Mouse (Mus musculus) gastrocnemius, adult 18-20 months (tissue): ENCODE results near the gene Ncapd3. TPM values are rescaled to one million over a fixed set of nuclear protein-coding genes. Genes with fewer than 3 reads are reported as not detected.

ENCODE experiments used
- DNase-seq: peaks from one replicate; pipeline ENCODE4 v3.0.0; 2021; ENCODE audit warnings: low spot score
- total RNA-seq, 2 experiments: library from RNA; stranded (reverse); gene quantifications; 2 replicates each; pipeline ENCODE4 v1.2.3; 2021

Ncapd3 gene
- total RNA-seq, 2 experiments from 2014 or later: 5.7 to 5.8 TPM

DNA sequence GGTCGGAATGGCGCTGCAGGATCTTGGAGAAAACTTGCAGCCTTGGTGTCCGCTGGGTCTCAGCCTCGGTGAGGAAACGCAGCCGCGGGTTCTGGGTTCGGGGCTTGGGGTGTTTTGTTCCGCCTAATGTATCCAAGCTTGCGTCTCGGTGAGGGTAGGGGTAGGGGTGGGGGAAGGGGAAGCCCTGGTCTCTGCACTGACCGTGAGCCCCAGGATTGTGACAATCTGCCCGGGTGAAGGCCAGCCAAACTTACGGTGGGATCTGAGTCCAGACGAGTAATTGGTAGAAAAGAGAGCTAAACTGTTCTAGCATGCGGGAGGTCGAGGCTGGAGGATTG, 757 bp downstream of the Ncapd3 start:
- DNase-seq: no peak

DNA sequence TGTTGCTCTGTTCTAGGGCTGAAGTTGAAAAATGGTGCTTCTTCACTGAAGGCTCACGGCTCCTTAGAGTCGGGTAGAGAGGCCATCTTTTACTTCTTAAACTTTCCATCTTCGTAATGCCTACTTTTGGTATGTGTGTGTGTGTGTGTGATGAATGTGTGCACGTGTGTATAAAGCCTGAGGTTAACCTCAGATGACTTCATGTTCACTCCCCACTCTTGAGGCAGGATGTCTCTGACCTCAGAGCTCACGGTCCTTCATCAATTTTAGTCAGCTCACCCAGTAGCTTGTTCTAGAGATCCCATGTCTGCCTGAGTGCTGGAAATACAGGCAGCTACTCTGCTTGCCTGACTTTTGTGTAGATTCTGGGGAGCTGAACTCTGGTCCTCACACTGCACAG, 13.9 kb downstream of the Ncapd3 start:
- DNase-seq: no peak

DNA sequence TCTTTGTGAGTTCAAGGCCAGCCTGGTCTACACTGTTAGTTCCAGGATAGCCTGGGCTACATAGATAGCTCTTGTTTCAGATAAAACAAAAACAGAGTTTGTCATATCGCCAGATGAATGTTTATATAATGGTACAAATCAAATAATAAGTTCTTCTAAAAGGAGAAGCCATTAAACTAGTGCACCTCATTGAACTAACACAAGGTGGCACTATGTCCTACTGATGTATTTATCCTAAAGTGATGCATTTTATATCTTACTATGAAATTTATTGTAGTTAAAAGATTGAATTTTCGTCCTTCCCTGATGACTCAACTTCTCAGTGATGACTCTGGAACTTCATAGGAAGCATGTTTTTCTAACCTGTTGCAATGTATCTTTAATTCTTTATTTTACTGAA, 19.5 kb downstream of the Ncapd3 start:
- no peak for DNase-seq

DNA sequence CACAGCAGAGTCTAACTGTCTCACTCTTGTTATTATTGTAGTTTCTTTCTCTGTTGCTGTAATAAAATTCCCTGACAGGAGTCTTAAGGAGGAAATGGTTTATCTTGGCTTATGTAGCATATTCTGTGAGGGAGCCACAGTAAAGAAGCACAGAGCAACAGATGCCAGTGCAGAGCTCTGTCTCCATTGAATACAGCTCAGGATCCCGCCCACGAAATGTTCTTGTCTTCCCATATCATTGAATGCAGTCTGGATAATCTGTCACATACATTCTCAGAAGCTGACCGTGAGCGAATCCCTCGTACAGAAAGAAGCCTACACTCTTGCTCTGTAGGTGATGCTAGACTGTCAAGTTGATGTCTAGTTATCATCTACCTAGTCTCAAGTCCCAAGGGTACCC, 28.4 kb downstream of the Ncapd3 start:
- no peak for DNase-seq

DNA sequence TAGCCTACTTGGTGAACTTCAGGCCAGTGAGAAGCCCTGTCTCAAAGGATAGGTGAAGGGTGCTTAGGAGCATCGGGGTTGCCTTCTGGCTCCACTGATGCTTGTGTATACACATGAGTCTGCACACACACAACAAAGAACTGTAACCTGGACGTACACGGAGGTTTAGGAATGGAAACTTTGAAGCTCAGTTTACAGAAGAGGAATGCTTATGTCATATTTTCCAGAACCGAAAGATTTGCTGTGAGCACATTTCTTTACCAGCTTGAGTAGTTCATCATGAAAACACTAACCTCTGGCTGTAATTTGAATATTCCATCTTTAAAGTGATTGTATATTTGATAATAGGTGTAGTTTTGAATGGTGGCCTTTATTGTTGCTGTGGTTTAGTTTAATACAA, 40.9 kb downstream of the Ncapd3 start:
- DNase-seq: no peak

DNA sequence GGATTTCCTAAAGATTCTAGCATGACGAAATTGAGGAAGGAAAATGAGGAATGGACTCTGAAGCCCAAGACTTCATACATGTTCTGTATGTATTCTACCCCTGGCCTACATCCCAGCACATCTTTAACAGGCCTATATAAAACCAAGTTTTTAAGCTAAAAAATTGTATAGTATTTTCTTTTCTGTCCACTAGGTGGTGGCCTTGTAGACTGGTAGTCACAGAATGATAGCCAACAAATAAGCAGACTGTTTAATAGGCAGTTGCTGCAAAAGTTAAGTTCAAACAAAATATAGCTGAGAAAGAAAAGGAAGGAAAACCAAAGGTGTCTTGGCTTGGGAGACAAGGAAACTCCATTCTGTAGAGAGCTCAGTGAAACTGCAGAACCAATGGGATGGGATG, 44.7 kb downstream of the Ncapd3 start:
- no peak for DNase-seq

DNA sequence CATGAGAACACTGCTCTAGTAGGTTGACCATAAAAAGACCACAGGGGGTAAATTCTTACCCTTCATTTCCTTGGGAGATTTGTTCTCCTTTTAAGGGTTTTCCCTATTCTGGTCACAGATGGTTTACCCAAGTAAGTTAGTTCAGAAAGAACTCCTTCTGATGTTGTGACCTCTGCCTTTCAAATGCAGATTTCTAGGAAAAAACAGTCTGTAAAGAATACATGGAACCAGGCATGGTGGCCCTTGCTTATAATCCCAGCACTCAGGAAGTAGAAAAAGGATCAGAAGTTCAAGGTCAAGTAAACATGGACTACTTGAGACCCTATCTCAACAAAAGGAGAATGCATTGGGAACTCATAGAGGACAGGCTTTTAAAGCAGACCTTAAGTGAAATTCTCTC, 45.8 kb downstream of the Ncapd3 start:
- DNase-seq: no peak

DNA sequence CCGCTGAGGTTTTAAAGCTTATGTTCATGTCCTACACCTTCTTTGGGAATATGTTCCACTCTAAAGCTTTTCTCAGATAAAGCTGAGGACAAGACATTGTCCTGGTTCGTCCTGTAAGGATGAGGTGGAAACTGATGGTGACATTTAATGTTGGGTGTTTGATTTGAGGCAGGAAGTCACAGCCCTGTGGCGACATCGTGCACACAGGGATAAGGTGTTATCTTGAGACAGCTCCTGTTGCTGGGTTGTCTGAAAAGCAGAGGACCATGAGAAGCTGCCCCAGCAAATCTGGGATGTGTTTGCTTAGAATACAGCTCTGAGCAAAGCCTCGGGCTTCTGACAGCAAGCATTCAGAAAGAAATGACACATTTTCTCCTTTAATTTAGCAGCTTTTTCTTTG, 56.3 kb downstream of the Ncapd3 start:
- DNase-seq: no peak

DNA sequence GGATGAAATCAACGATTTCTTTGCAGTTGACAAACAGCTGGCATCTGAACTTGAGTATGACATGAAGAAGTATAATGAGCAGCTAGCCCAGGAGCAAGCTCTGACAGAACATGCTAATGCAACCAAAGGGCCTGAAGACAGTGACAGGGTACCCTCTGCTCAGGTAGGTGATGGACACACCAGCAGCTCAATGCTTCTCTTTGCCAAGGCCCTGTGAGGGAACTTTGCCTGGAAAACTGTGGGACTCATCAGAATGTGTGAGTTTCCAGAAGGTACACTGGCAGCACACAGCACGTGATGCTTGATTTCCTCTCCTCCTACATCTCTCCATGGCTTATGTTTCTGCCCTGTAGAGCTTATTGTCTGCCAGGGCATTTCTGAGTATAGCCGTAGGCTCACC, 57.4 kb downstream of the Ncapd3 start:
- no peak for DNase-seq

DNA sequence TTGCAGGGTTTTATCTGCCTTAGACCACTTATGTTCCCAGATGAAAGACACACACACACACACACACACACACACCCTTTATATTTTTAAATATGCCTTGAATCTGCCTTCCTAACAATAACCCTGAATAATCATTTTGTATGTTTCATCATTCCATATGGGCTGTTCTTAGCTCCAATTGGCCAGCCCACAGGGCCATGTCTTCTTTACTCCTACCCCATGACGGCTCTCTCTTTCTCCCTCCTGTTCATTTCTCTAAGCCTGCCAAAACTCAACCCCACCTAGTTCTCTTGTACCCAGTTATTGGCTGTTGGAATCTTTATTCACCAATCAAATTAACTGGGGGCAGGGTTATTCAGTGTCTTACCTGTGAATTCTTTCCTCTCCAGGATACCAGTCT, 60.2 kb downstream of the Ncapd3 start:
- no peak for DNase-seq

DNA sequence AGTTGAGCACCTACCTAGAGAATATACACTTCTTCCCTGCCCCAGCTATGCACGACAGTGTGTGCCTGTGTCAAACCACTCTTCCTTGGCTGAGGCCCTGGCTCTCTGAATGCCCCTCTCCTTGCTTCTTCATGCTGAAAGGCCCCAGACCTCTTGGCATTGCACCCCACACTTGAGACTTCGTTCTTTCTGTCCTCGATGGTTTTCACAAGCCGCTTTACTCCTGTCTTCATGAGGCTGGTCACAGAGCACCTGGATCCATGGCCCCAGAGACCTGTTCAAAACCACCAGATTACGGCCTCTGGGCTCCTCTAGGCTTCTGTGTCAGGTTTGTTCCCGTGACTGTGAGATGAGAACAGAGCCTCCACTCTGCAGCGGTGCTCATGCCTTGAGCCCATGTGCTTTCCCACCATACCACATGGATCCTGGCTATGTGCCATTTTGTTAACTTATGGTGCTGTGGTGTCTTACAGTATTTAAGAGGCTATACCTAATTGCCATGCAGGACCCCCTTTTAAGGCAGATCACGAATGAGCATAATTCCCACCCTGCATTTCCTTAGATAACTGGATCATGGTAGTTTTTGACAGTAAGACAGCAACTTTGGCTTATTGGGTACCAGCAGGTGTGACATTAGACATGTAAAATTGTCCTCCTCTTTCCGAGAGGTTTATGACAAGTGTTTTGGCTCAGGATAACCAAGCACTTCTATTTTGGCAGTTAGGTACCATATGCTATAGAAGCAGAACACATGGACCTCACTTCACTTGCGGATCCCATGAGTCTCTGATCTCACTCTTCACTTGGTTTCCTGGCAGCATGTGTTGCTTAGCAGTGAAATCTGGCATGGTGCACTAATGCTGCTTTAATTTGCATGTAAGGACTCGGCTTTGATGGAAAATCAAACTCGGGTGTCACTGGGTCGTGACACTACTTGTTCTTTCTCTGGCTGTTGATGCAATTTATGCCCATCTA, 61.1 kb downstream of the Ncapd3 start:
- no peak for DNase-seq

DNA sequence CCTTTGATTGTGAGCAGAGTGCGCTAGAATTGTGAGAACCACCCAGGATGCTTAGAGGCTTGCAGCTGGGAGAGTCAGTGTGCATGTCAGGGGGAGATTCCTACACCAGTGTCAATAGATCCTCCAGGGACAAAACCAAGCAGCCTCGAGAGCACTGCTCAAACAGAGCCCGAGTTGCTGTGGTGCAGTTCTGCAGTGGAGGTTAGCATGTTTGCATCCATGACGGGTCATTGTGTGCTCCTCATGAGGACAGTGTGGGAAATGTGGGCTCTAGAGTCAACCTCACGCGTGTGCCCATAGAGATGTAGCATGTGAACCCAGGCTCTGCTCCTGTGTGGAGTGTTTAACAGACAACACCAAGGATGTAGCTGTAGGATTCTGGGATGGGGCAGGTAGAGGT, 62.9 kb downstream of the Ncapd3 start:
- DNase-seq: no peak

DNA sequence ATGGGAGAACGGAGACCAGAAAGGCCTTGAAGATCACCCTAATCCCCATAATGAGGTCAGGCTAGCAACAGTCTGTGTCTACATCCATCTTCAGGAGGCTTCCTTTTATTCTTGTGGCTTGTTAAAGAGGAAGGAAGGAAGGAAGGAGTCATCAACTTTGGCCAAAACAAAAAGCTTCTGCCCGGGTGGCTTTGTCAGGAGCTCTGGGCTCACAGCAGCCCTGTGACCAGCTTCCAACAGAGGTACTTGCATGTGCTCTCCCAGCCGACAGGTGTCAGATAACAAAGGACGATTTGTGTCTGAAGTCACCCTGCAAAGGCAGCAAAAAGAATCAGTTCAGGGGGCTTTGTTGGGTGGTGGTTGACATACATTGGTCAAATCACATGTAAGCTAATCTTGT, 68.1 kb downstream of the Ncapd3 start:
- DNase-seq: no peak

DNA sequence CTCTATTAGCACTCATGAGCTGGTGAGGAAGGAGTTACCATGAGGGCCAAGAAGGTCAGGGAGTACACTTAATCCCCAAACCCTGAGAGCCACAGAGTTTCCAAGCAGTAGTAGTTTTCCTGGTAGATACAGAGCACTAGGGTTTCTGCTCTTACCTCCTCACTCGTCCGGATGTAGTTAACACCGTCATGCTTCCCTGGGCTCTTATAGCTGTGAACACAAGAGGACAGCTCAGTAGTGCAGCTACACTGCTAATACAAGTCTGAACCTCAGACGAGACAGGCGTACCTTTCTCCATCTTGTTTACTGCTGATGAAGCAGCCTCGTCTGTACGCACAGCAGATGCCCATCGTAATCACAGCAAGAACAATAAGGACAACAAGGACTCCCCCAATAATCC, 68.6 kb downstream of the Ncapd3 start:
- no peak for DNase-seq

DNA sequence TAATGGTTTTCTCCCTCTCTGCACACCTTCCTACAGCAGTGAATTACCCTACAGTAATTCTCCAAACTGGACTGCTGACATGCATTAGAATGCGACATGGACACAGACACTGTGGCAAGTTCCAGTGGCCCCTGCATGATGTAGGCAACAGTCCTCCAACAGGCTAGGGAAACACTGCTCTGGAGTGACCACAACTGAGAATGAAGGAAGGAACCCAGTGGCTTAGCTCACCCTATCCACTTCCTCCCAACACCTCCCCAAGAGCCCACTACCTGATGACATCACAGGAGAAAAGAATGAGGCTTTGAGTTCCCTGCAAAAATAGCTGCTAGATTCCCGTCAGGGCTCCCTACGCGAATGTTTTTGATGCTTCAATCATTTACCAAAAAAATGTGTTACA, 69.5 kb downstream of the Ncapd3 start:
- no peak for DNase-seq

DNA sequence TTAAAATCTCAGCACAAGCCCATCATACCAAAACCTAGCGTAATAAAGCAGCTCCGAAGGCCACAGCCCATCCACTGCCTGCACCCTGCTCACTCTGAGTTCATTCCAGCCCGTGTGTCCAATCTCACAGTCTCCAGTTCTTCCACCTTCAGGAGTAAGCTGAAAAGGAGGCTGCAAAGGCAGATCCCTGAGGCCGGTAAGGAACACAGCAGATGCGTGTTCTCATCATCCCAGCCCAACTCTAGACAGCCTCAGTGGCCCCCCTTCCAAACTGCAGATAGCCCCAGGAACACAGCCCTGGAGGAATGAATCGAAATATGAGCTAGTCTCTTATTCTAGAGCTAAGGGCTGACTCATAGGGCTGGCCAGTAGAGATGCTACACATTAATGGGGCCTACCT, 71.5 kb downstream of the Ncapd3 start:
- DNase-seq: no peak

DNA sequence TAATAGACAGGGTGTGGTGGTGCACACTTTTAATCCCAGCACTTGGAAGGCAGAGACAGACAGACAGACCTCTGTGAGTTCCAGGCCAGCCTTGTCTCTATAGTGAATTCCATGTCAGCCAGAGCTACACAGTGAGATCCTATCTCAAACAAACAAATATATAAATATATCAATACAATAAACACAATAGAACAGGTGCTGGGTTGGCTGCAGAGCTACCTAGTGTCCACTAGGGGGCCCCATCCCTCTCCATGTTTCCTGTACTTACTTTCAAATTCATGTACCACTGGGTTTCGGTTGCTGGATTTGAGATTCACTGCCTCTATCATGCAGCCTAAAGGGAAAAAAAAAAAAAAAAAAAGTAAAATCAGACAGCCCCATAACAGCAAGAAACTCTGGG, 76.1 kb downstream of the Ncapd3 start:
- DNase-seq: peak; percentile 39

DNA sequence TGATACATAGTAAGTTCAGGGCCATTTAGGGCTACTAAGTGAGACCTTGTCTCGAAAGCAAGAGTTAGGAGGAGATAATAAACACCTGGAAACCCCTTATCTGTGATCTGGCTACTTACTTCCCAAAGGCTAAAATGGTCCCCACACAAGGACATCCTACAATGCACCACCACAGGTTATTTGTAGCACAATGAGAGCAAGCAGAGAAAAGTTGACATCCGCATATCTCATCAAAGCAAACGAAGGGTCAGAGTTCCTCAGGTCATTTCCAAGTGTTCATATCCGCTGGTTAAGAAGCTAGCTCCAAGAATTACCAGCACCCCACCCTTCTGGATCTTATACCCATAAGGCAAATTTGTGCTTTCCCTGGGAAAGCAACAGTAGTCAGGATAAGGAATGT, 78.5 kb downstream of the Ncapd3 start:
- no peak for DNase-seq

DNA sequence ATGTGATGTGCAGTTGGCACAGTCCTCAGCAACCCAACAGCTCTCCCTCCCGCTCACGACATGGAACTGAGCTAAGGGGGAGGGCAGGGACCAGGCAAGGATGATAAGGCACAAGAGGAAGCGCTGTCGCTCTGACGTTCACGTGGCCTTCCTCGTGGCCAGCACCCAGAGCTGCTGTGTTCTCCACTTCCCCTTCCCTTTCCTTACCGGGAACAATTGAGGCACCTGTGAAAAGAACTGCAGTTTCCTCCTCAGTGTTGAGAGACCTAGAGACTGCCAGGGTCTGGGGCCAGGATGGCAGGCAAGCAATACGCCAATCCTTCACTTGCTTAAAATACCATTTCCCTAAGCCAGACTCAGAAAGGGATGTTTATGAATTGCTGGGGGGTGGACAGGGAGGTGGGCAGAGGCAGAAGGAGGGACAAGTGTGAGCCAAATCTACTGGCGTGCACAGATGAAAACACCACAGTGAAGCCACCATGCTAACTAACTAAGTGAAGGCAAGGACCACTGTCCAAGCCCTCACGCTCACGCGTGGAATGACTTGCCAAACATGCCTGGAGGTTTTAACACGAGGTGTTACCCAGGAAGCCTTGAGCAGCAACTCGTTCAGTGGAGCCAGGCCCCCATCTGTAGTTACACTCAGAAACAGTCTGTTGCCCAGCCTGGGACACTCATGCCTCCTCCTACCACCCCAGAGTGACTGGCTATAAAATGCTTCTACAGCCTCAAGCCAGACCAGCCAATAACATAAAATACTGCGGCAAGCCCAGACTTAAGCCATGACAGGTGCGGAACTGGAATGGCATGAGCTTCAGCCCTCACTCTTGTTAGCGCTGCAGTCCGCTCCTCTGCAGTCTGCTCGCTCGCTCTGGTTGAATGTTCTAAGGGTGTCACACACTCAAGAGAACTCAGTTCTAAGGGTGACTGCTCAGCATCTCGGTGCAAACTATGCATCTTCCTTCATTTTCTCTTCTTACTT, 79.8 kb downstream of the Ncapd3 start:
- peak; percentile 38 for DNase-seq

DNA sequence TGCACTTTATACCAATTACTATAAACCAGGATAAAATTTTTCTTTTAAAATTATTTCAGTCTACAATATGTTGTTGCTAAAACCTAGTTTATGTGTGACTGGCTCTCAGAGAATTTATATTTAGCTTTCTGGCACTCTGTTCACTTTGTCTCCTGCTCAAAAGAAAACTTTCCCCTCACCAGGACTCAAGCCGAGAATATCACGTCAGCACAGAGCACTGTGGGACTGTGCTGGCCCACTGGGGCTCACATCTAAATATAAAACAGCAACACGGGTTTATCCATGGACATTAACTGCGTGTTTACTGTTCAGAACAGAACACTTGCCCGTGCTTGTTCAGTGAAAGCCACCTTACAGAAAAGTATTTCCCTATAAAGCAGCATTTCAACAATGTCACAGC, 80.7 kb downstream of the Ncapd3 start:
- peak; percentile 50 for DNase-seq

DNA sequence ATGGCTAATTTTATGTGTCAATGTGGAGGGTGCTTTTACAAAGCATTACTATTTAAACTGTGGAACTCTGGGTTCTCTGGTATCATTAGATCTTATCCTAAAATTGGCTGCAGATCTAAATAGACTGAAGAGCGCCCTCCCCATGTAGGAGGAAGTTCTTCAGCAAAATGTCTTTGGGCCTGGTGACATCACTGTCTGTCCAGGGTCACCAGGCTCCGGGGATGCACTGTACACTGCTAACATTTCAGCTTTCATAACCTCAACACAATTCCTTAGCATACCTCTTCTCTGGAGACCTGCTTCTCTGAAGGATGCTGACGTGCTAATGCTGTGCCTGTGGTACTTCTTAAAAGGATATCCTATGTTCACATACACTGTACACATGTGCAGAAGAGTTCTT, 81.8 kb downstream of the Ncapd3 start:
- DNase-seq: no peak

DNA sequence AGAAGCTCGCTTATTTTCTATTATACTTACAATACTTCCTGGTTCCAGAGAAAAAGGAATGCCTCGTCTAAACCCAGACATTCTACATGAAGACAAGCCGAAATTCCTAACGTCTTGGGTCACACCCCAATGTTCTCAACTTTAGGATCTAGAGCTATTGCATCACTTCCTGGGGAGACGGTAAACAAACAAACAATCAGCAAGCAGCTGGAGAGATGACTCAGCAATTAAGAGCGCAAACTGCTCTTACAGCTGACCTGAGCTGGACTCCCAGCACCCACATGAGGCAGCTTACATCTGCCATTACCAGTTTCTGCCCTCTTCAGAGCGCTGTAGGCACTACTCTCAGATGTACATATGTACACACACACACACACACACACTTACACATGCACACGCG, 91.3 kb downstream of the Ncapd3 start:
- no peak for DNase-seq

DNA sequence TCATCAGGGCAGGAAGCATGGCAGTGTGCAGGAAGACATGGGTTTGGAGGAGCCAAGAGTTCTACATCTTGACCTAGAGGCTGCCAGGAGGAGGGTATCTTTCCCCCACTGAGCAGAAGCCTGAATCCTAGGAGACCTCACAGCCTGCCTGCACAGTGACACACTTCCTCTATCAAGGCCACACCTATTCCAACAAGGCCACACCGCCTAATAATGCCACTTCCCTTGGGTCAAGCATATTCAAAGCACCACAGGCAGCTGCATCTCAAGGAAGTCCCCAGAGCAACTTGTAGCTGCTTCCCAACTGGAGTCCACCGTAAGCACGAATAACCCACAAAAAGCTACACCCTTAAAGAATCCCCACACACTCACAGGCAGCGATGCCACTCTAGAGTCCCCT, 92.1 kb downstream of the Ncapd3 start:
- no peak for DNase-seq
